Mouse (Mus musculus): ENCODE data around the gene Yap1.
A peak's percentile ranks its signal among the peaks of the same experiment; 100 is the strongest.
"Not testable (repeated sequence)": the region's sequence is repeated elsewhere in the genome, so short reads cannot be mapped to it uniquely, and the experiment has no call there.

Yap1 gene

GRCm38 (mm10) chr9:7914925-7915324 lies 89.5 kb downstream of the Yap1 start:
- no peak for DNase-seq (ENCODE audit: inconsistent ontology term)

GRCm38 (mm10) chr9:7914487-7914886 lies 89.9 kb downstream of the Yap1 start:
- peak; percentile 88 for DNase-seq (ENCODE audit: inconsistent ontology term)

GRCm38 (mm10) chr9:7913953-7914352 lies 90.4 kb downstream of the Yap1 start:
- DNase-seq (ENCODE audit: inconsistent ontology term): peak; percentile 33

GRCm38 (mm10) chr9:7907351-7907985 lies 96.9 kb downstream of the Yap1 start:
- DNase-seq (ENCODE audit: inconsistent ontology term): no peak

- DNase-seq (ENCODE audit: inconsistent ontology term): no peak
These were observed 97.8 kb downstream of the Yap1 start for GRCm38 (mm10) chr9:7906564-7906963.

GRCm38 (mm10) chr9:7903825-7904224 lies 100.6 kb downstream of the Yap1 start:
- no peak for DNase-seq (ENCODE audit: inconsistent ontology term)

- DNase-seq (ENCODE audit: inconsistent ontology term): no peak
These were observed 101.1 kb downstream of the Yap1 start for GRCm38 (mm10) chr9:7903262-7903661.

GRCm38 (mm10) chr9:7902311-7902710 lies 102.1 kb downstream of the Yap1 start:
- DNase-seq (ENCODE audit: inconsistent ontology term): no peak

- DNase-seq (ENCODE audit: inconsistent ontology term): no peak
These were observed 103.4 kb downstream of the Yap1 start for GRCm38 (mm10) chr9:7900965-7901364.

- peak; percentile 43 for DNase-seq (ENCODE audit: inconsistent ontology term)
These were observed 106.9 kb downstream of the Yap1 start for GRCm38 (mm10) chr9:7897502-7897901.

- not testable (repeated sequence) for DNase-seq (ENCODE audit: inconsistent ontology term)
These were observed 112.6 kb downstream of the Yap1 start for GRCm38 (mm10) chr9:7891796-7892195.

GRCm38 (mm10) chr9:7891177-7891576 lies 113.2 kb downstream of the Yap1 start:
- DNase-seq (ENCODE audit: inconsistent ontology term): no peak

GRCm38 (mm10) chr9:7884346-7884745 lies 120.0 kb downstream of the Yap1 start:
- DNase-seq (ENCODE audit: inconsistent ontology term): no peak

- no peak for DNase-seq (ENCODE audit: inconsistent ontology term)
These were observed 122.0 kb downstream of the Yap1 start for GRCm38 (mm10) chr9:7882304-7882865.

Measured in Muller cell, postnatal 12 days (primary cell).